Mouse (Mus musculus) cerebellum, adult 11-12 months (tissue): Measurements from ENCODE around the gene Scube2.
A peak's percentile ranks its signal among the peaks of the same experiment; 100 is the strongest.

Experiments used
- DNase-seq: peaks from one replicate; pipeline ENCODE4 v3.0.0; 2022

The Scube2 gene

DNA sequence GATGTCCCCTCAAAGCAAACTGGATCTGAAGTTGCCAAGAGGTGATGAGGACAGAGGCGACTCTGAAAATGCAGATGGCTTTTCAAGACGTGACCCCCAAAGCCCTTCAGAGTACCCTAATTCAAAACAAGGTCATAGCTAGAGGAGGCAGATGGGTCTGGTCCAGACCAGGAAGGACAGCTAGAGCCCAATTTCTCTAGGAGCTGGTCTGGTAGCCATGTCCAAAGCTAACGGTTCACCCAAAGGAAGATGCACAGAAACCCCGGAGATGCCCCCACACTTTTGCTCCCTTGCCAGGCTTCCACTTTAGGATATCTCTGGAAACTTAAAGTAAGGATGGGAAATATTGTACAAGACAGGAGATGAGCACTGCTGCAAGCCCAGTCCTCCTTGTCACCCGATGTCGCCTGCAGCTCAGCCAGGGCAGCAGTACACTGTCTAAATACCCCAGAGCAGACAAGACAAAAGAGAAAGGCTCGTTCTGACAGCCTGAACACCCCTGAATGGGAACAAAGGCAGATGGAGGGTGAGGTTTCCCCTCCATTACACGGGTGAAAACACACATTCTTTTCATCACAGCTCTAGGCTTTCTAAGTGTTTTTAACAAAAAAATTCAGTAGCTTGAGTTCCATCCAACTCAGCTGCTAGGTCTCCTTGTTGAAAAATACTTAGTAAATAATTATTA lies 15.6 kb downstream of the Scube2 start:
- DNase-seq, result no peak

DNA sequence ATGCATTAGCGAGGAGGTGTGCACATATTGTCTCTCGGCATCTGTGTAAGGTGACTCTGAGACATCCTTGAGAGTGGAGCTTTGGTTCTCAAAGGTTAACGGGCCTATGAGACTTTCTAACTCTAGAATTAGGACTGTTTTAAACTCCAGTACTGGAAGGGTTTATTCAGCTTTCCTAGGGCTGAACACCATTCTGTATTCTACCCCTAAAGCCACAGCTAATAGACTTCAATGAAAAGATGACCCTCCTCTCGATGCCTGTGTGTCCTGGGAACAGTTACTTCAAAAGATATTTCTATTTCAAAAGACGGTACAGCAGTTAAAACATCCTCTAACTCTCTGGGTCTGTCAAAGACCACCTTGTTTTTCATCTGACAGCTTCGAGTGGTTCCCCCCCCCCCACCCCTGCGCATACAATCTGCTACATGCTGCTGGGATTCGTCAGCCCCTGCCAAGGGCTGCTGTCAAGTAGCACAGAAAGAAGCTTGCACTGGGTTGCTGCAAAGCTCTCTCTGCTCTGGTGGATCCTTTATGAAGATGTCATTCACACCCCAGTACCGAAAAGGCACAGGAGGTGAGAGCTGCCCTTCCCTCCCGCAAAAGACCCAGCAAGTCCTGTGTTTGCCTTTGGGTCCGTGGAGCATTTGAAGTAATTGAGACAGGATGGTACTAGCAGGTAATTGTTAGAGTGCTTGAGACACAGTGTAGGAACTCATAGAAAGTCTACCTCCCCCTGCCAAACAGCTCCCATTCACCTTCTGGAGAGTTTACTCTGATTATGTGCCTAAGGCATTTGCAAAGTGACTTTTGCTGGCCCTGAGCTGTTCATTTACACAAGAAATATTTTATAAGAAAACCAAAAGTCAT lies 16.4 kb downstream of the Scube2 start:
- no peak for DNase-seq

DNA sequence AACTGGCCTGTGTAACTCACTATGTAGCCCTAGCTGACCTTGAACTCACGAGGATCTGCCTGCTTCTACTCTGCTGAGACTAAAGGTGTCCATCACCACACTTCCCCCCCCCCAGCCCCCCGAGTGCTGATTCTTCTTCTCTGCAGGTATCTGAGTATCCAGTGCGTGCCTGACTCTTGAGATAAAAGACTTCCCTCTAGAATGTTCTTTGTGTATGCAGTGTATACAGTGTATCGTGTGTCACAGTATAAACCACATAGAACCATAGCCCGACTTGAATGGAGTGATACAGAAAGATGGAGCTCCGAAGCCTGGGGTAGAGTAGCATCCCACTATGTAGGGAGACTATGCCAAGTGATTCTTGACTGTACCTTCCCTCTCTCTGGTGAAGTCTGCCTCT lies 21.4 kb downstream of the Scube2 start:
- DNase-seq, result no peak

DNA sequence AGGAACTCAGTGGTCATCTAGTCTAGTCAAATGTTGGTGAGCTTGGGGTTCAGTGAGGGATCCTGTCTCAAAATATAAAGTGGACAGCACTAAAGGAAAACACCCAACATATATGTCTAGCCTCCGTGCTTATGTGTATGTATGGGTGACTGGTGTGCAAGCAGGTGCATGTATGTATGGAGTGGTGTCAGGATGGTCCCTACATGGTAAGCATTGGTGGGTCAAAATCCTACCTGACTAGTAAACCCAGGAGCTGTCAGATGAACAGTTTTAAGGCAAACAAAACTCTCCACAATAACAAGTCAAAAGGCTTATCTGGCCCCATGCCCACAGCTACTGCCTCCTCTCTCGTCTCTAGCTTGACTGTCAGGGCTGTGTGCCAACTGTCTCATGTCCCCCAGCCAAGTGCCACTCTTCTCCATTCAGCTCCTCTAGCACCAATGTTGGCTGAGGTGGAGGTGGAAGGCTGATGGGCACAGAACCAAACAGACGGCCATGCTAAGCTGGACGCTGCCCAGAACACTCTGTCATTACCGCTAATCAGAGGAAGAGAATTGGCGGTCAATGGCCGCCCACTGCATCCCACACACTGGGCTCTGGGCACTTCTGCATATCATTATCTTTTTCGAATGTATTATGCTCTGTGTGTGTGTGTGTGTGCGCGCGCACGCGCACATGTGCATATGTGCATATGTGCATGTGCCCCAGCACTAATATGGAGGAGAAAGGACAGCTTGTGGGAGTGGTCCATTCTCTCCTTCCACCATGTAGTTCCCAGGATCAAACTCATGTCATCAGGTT lies 23.7 kb downstream of the Scube2 start:
- peak; percentile 19 for DNase-seq

DNA sequence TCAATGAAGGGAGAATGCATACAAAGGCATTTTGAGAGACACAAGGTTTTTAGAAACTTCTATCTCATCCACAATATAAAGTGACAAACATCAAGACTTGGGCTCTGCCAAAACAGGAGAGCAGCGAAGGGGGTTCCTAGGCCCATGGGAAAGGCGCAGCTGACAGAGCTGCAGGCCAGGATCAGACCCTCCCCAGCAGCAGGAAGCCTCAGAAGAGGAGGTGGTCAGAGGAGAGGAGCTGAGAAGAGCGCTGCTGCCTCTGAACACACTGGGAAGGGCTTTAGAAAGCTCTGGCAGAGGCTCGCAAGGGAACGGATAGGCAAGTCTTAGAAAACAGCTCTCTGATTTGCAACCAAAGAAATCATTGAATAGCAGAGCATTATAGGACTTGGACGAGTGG lies 24.4 kb downstream of the Scube2 start:
- DNase-seq, result no peak

DNA sequence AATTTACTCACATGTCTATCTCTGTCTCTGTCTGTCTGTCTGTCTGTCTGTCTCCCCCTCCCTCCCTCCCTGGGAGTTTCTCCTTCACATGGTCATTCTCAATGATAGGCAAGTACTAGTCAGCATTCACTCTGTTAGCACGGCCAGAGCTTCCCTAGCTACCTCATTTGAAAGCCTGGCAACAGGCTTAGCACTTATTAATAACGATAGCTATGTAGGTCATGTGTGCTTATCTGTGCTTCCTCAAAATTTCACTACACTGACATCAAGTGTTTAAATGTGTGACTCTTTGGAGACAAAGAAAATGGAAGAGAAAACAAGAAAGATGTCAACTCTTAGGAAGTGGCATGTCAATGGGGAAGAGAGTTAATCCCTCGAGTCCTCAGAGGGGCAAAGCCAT lies 26.9 kb downstream of the Scube2 start:
- DNase-seq, result no peak

DNA sequence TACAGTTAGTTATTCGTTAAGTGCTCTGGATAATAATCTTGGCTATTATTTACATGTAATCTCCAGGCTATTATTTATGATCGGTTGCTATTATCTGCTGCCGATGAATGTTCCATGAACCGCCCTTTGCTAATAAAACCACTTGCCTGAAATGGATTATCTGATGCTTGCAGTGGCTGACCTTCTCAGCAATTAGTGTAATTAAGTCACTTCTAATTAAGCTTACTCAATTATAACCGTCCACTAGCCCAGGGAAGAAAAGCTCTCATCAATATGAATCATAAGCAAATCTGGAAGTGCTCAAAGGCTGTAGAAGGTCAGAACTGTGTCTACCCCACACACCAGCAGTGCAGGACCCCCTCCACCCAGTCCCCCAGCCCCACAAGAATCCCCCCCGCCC lies 27.8 kb downstream of the Scube2 start:
- DNase-seq, result no peak

DNA sequence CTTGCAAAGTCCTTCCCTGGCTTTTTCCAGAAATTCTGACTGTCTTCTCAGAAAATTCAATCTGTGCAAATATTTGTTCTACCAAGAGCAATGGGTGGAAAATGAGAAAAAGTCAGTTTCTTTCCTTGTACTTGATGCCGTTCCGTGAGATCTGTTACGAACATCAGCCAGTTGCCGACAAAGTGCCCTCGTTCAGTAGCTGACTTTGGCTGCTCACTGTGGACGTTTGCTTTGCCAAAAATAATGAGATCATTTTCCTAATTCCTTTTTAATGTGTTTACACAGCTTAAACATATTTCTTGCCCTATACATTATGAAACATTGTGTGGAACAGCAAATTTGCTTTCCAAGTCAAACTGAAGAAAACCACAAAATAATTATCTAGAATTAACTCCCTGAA lies 30.6 kb downstream of the Scube2 start:
- no peak for DNase-seq

DNA sequence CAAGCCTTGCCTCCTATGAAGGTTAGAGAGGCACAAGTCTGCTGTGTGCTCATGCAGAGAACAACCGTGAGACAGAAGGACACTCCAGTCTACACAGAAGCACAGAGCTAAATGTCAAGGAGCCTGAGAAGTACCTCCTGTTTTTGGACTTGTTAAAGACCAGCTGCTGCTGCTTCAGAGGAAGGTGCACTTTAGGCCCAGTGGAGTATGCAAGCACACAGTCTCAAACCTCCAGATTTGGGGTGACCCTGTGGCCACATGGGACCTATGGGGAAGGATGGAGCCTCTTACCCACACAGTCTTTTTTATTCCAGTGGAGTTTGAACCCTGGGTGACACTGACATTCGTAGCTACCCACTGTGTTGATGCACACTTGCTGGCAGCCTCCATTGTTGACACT lies 34.1 kb downstream of the Scube2 start:
- DNase-seq, result no peak

DNA sequence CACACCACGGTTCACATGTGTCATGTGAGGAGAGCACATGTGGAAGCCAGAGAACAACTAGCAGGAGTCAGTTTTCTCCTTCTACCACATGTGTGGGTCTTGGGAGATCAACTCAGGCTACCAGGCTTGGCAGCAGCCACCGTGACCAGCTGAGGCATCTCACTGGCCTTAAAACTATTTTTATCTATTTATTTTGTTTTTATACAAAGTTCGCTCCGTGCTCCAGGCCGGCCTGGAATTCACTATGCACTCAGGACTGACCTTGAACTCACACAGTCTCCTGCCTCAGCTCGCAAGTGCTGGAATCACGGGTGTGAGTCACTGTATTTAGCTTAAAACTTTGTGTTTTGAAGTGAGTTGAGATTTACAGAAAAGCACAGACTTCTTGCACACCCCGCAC lies 38.6 kb downstream of the Scube2 start:
- no peak for DNase-seq

DNA sequence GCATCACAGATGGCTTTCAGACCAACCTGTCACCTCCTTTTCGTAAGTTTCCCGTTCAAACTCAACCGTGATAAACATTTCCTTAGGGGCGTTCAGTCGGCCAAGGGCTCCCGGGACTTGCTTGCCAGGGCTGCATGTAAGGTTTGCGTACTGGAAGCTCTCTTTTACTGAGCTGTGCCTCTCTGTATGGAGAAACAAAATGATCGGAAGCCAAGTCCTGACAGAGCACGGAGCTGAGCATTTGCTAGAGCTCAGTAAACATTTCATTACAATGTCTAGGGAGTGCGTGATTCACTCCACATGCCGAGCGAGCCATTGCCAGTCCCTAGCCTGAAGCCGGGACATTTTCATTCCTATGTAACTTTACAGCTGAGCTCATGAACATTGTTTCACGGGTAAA lies 40.2 kb downstream of the Scube2 start:
- no peak for DNase-seq

DNA sequence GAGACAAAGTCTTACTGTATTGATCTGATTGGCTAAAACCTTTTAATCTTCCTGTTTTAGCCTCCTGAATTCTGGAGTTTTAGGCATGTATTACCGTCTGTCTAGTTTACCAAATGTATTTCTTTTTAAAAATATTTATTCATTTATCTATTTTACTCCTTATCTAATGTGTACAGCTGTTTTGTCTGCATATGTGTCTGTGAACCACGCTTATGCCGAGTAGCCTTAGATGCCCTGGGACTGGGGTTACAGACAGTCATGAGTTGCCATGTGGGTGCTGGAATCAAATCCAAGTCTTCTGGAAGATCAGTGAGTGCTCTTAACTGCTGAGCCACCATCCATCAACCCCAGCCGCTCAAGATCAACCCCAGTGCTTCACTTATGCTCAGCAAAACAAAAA lies 46.9 kb downstream of the Scube2 start:
- no peak for DNase-seq

DNA sequence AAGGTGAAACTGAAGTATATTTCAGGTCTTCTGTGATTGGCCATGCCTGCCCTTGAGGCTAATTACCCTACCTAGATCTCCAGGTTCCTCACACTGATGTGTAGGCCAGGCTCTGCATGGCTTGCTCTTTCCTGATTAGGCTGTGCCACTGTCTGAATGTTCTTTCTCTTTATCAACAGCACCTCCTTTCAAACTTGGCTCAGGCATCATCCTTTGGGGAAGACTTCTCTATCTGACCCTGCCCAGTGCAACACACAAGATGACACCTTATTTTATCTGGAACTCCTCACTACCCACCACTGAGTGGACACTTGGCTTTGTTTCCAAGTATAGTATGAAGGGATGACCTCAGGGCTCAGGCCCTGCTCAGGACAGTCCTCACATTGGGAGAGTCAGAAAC lies 47.5 kb downstream of the Scube2 start:
- no peak for DNase-seq

DNA sequence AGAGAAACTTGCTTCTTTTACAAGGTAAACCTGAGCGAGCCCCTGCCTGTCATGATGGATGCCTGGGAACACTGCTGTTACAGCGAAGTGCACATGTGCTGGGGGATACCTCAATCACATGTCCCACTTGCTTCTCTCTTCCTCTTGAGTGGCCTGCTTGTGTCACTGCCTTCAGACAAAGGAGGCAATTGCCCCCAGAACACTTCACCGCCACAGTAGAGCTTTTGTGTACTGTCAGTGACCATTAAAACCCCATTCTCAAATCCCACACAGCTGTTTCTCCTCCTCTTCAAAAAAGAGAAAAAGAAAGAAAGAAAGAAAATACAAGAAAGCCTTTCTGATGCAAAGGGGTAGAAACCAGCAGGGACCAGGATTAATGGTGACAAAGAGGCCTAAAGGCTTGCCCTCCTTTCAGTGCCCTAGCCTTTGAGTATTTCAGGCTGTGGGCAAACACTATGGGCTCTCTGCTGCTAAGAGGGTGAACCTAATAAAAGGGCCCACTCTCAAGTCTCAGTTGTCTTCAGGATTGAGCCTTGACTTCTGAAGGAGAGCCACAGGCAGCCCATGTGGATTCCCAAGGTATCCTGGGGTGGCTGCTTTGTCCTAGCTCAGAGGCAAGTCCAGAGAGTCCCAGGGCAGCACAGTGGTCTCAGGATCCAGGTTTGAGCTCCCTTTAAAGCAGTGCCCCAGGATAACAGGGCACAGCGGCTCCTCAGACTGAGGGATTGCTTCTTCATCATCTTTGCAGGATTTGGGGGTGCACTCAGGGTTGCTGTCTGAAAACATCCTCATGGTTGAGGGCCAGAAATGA lies 51.9 kb downstream of the Scube2 start:
- DNase-seq, result no peak

DNA sequence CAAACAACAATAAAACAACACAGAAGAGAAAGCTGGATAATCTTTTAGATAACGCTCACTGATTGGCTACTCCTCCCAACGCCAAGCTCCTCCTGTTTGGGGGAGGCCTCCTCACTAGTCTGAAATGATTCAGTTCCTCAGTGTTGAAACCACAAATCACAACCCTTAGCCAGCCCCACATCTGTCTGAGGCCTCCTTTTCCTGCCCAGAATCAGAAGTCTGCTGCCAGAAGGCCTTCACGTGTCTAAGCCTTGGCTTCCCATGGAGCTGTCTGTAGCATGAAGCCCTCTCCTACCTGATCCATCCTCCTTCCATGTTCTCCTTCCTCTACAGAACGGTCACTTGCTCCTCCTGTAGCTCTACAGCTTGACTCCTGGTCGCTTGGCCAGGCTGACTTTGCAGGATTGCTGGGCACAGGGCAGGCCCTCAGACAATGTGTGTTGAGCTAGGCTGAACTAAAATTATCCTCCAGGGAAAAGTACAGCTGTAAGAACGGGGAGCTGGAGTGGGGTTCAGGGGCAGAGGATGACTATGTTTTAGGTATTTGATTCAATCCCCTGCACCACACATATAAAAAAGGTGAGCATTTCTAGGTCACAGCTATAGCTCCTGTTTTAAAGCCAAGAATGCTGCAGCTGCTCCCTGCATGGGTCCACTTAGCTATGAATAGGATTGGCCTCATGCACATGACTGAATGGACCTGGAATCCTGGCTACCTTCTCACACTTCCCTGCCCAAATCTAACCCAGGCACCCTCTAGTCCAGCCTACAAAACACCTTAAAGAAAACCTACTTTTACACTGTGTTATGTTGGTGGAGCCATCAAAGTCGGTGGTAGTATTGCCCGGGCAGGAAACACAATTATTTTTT lies 57.6 kb downstream of the Scube2 start:
- peak; percentile 50 for DNase-seq

DNA sequence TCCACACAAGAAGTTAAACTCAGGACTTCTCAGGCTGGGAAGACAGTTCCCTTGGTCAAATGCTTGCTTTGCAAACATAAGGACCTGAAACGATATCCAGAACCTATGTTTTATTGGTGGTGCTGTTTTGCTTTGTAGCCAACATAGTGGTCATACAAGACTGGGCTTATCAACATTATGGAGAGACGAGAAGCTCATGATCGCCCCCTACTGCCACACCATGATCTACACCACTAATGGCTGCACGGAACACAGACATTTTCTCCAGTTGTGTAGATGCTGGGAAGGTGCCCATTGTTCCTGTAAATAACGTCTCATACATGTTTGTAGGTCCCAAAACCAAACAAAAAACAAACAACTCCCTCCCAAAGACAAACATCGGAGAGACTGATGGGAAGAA lies 60.6 kb downstream of the Scube2 start:
- peak; percentile 29 for DNase-seq

DNA sequence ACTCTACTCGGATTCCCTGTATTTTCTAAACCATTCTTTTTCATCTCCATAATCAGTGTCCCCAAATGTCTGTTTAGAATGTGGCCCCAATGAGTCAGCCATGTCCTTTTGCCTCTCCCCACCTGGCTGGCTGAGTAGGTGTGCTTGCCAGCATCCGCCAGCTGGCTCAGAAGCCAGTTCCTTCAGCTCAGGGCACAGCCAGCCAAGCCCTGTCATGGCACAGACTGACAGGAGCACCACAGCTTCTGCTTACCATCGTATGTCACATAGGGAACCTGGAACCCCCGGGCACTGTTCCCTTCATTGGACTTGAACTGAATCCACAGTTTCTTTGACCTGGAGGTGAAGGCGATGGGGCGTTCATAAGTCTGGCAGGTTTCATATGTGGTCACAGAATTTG lies 61.1 kb downstream of the Scube2 start:
- peak; percentile 89 for DNase-seq

DNA sequence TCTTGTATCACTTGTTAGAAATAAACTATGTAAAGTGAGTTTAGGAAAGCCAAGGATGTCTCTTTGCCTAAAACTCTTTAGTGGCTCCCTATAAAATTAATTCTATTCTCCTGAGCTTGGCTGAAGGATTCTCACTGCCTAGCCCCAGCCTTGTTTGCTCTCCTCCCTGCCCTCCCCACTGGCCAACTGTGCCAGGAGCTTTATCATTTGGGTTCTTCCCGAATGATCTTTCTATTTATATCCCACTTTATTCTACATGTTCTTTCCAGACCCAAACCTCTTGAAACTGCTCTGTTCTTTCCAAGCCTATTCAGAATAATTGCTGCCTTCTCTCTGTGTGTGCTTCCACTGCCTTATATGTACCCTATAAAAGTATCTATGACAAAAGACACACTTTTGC lies 62.0 kb downstream of the Scube2 start:
- no peak for DNase-seq

DNA sequence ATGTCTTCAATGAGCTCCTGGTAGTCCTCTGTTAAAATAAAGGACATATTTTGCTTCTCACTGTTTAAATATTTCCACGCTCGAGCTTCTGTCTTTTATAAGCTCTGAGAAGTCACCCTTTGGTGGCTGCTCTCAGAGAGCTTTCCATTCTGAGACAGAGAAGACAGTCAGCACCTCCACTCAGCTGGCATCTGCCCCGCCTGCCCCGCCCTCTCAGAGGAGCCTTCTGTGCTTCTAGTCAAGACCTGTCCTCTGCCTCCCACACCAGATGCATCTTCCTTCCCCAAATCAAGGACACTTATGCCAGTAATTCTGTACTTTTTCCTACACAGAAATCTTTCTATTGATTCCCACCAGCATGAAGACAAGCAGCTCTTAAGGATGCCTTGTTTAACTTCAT lies 64.9 kb downstream of the Scube2 start:
- DNase-seq, result no peak

DNA sequence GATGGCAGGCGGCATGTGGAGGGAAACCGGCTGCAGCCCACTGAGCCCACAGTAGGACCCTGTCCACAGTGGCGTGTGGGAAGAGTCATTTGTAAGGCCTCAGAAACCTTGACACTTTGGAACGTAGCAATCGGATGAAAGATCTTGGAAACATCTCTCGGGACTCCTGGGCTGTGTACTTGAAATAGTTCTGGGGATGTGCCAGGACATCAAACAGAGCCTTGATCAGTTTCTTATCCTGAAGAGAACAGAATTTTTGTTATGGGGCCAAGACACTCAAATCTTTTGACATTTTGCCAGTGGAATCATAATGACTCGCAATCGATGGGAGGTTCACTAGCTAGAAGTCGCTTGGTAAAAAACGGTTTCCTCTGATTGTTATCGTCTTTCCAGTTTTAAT lies 66.3 kb downstream of the Scube2 start:
- DNase-seq, result no peak

DNA sequence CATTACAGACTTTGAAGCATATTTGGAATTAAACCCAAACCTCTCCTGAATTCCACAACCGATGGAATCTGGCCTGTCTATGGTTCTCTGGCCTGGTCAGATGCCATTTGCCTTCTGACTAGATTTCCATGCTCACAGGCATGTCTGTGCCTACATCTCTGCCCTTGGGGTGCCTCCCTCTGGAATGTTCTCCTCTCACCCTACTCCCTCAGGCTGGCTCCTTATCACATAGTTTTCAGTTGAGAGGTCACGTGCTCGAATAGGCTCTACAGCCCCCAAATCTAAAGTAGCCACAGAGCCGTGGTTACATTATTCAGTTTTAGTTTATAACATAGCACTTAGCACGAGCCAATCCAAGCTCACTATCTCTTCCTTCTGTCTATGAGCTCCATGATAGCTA lies 69.9 kb downstream of the Scube2 start:
- DNase-seq, result no peak

DNA sequence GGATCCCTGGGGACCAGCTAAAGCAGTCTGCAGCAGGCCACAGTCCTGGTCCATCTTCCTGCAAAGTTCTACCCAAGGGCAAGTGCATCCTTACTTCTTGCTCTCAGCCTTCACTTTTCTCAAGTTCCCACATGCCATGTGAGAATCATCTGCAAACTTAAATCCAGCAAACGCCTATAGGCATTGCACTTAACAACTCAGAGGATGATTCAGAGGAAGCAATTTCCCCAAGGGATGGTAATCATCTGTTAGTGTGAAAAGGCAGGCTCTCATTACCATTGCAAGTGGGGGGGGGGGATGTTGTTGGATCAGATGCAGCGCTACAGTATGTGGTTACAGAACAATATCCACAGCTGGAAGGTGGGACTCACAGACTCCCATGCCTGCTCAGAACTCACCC lies 70.9 kb downstream of the Scube2 start:
- DNase-seq, result no peak
